Mouse (Mus musculus): ENCODE measurements around the gene Tpst2. TPM values are rescaled to one million over a fixed set of nuclear protein-coding genes. Genes with fewer than 3 reads are reported as not detected.
"Not testable (repeated sequence)": the region's sequence is repeated elsewhere in the genome, so short reads cannot be mapped to it uniquely, and the experiment has no call there.

Gene Tpst2
- polyA plus RNA-seq, 1 experiment: 20.7 TPM

DNA sequence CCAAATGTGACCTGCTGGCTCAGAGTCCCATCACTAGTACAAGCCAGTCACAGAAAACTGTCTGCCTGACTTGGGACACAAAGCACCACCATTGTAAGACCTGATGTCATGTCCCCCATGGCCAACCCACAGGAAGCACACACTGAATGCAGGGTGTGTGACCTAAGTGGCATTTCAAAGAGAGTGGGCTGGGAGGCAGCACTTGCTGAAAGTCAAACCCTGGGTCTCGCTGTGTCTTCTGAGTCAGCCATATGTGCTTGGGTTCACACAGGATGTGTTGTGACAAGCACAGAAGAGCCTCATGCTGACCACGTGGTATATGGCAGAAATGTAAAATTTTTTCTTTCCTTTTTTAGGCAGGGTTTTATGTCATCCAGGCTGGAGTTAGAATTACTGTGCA, 20.8 kb downstream of the Tpst2 start:
- DNase-seq (ENCODE audit: low spot score): no peak

DNA sequence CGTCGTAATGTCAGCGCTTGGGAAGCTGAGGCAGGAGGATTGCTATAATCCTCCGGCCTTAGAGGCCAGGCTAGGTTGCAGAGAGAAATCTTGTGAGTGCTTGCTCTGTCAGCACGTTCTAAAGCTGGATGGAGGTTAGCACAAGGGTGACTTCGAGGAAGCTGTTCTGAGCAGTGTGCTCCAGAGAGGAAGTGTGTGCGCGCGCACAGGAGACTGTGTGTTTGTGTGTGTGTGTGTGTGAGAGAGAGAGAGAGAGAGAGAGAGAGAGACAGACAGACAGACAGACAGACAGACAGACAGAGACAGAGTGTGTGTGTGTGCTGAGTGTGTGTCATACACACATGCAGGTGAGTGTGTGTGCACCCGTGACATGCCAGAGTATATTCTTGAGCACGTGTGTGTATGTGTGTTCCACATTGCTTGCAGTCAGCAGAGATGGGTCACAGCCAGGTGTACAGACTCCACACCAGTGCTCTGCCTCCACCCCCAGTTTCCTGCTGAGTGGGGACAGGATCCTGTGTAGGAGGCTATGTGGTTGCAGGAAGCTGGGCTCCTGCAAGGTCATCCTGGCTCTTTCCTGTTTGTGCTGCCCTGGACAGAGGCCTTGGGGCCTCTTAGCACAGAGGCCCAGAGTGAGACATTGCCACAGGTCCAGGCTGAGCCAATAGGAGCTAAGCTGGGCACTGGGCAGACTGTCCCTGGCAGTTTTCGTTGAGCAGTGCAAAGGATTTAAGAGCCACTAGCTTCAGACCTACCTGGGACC, 21.9 kb downstream of the Tpst2 start:
- DNase-seq (ENCODE audit: low spot score): no peak

- no peak for DNase-seq (ENCODE audit: low spot score)
These were observed 22.9 kb downstream of the Tpst2 start for GRCm38 (mm10) chr5:112299399-112299798.

- DNase-seq (ENCODE audit: low spot score): no peak
These were observed 23.6 kb downstream of the Tpst2 start for GRCm38 (mm10) chr5:112300112-112300511.

GRCm38 (mm10) chr5:112300721-112301308, 24.3 kb downstream of the Tpst2 start:
- DNase-seq (ENCODE audit: low spot score): no peak

- no peak for DNase-seq (ENCODE audit: low spot score)
These were observed 25.2 kb downstream of the Tpst2 start for GRCm38 (mm10) chr5:112301694-112302093.

DNA sequence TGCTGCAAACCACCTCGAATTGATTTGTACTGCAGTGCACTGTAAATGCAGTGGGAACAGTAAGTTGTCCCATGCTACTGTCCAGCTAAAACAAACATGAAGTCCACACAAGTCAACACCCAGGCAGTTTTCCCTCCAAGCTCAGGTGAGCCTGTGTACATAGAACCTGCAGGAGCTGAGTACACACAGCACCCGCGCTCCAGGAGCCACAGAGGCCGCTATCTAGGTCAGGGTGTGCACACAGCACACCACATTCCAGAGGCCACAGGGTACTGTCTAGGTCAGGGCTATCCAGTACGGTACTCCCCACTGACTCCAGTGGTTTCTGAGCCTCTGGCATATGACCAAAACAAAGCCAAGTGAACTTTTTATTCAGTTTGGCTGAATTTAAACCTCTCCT, 25.8 kb downstream of the Tpst2 start:
- no peak for DNase-seq (ENCODE audit: low spot score)

- no peak for DNase-seq (ENCODE audit: low spot score)
These were observed 29.4 kb downstream of the Tpst2 start for GRCm38 (mm10) chr5:112305842-112306241.

DNA sequence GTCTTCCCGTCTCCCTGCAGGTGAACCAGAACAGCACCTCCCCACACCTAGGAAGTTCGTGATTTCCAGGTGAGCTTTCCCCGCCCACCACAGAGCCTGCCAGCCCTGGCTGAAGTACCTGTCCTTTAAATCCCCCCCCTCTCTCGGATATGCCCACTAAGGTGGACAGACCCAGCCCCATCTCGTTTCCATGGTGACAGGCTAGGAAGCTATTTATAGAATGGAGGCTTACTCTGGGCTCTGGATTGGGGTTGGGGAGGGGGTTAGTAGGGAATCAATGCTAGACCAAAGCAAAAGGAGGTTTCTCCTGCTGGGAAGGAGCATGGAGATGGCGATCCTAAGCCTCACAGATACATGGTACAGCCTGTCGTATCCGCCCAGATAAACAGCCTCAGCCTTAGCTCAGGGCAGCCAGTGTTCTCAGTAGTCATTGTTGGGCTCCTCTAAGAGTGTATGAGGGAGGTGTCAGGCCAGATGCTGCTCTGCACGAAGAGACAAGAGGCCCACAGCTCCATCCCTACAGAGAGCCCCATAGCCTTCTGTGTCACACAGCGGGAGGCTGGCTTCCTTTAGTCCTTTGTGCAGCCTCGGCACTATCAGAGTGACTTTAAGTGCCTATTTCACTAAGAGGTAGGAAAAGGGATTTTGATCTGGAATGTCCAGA, 36.9 kb downstream of the Tpst2 start:
- DNase-seq (ENCODE audit: low spot score): no peak

DNA sequence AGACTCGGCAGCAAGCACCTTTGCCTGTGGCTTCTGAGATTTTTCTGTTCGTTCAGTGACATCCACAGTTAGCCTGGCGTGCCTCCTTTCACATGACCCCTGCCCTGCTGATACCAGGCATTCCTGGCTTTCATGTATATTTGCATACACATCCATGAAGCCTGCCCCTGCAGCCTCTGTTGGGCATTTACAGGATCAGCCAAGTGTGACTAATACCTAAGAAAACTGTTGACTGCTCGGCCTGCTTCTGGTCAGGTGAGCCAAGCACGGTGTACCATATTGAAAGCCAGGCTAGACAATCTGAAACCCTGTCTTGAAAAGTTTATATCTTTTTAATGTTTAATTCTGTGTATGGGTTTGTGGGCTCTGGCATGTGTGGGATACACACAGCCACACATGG, 40.0 kb downstream of the Tpst2 start:
- DNase-seq (ENCODE audit: low spot score): no peak

DNA sequence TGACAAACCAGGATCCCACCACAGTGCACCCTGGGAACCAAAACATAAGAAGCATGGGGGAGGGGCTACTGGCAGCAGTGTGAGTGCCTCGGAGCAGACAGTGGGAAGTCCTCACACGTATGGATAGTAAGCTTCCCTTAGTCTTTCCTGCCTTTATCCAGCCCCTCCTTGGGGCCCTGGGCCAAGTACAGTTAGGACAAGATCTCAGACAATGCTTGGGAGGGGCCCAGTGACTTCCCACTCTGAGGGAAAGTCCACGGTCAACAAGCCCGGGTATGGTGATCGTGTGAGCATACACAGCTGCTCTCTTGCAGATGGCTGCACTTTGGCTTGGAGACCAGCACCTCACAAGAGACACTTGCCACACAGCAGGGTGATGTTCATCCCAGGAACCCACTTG, 40.8 kb downstream of the Tpst2 start:
- no peak for DNase-seq (ENCODE audit: low spot score)

DNA sequence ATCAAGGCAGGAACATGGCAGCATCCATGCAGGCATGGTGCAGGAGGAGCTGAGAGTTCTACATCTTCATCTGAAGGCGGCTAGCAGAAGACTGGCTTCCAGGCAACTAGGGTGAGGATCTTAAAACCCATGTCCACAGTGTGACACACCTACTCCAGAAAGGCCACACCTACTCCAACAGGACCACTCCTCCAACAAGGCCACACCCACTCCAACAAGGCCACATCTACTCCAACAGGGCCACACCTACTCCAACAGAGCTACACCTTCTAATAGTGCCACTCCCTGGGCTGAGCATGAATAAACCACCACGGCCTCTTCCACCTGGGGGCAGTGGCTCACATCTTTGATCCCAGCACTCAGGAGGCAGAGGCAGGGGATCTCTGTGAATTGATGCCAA, 42.9 kb downstream of the Tpst2 start:
- not testable (repeated sequence) for DNase-seq (ENCODE audit: low spot score)

GRCm38 (mm10) chr5:112320379-112320778, 43.9 kb downstream of the Tpst2 start:
- DNase-seq (ENCODE audit: low spot score): no peak

DNA sequence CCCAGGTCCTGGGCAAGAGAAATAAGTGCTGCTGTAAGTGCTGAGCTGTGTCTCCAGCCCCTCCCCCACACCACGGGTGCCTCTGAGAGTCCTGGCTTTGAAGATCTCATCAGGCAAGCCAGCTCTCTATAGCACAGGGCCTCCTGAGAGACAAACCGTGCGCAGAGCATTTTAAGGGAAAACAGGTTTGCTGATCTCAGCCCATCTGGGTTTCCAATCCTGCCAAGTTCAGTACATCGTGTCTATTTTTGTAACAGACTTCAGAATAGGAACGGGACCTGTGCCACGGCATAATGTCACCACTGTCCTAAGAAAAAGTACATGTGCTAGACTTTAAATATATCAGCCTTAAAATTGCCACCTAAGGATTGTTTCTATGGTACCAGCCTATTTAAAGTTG, 44.4 kb downstream of the Tpst2 start:
- no peak for DNase-seq (ENCODE audit: low spot score)

DNA sequence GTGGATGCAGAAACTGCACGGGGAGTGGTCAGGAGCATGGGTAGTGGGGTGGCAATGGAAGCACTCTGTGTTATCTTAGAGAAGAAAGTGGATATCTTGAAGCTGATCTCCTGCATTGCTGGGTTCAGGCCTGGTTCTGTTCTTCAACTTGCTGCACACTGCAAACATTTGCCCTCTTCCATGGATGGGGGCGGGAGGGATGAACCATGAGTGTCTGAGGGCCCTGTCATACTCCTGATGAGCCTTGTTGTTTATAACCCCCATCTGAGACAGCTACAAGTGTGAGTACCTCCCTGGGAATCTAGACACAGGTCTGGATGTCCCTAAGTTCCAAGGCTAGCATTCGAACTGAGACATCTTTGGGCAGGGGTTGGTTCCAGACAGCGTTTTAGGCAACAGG, 44.9 kb downstream of the Tpst2 start:
- no peak for DNase-seq (ENCODE audit: low spot score)

GRCm38 (mm10) chr5:112323246-112323645, 46.8 kb downstream of the Tpst2 start:
- DNase-seq (ENCODE audit: low spot score): no peak

GRCm38 (mm10) chr5:112324637-112325545, 48.4 kb downstream of the Tpst2 start:
- DNase-seq (ENCODE audit: low spot score): no peak

DNA sequence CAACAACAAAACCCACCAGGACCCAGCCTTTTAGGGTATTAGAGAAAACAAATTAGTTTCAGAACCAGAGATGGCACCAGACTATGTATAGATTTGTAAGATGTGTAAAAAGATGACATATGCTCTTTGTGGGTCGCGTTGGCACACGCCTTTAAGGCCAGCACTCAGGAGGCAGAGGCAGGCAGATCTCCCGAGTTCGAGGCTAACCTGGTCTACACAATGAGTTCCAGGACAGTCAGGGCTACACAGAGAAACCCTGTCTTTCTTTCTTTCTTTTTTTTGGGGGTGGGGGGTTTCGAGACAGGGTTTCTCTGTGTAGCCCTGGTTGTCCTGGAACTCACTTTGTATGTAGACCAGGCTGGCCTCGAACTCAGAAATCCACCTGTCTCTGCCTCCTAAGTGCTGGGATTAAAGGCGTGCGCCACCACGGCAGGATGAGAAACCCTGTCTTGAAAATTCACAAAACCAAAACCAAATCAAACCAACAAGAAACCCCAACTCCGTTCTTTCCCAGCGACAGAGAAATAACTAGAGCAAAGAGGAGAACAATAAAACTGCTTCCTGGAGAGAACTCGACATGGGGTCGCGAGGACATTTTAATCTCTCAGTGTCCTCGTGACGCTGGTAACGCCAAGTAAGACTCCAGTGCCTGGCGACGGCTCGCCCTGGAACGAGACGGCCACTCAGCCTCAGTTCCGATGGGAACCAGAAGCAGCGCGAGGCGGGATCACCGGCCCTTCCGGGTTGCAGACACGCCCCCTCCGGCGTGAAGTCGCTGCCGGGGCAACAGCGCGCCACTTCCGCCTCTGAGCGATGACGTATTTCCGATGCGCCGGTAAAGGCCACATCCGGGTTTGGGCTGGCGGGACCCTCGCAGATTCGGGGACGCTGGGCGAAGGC, 49.3 kb downstream of the Tpst2 start, which contains the start of gene Tfip11:
Gene Tfip11 (plus strand): TSS at position 813 of the 900 bp plus-strand sequence.
- peak; percentile 94 for DNase-seq (ENCODE audit: low spot score)

- DNase-seq (ENCODE audit: low spot score): no peak
These were observed 50.0 kb downstream of the Tpst2 start for GRCm38 (mm10) chr5:112326446-112327009.

DNA sequence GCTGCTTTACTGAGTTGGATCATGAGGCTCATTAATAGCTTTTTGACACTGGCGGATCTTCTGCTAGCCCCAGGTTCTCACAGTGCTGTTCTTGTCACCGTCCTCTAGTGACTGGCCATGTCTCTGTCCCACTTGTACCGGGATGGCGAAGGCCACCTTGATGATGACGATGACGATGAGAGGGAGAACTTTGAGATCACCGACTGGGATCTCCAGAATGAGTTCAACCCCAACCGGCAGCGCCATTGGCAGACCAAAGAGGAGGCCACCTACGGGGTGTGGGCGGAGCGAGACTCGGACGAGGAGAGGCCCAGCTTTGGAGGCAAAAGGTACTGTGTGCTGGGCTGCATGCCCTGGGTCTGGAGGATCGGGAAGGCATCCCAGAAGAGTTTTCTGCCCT, 51.4 kb downstream of the Tpst2 start:
- no peak for DNase-seq (ENCODE audit: low spot score)

Measured in urinary bladder, adult 2 months (tissue).